Mouse (Mus musculus) c-Kit-positive CD71-negative TER-119-negative erythroid progenitor cells, embryonic 14.5 days (primary cell): ENCODE measurements at regions not wholly inside any gene's neighbourhood (a gene's known extent, or its start where the extent isn't known, plus 50 kb on each side); places are given as distances from the start of the nearest gene placed in this dataset.

ENCODE experiments used
- DNase-seq: peaks from one replicate; pipeline ENCODE4 v3.0.0-alpha.2; 2013; ENCODE audit warnings: low read depth

DNA sequence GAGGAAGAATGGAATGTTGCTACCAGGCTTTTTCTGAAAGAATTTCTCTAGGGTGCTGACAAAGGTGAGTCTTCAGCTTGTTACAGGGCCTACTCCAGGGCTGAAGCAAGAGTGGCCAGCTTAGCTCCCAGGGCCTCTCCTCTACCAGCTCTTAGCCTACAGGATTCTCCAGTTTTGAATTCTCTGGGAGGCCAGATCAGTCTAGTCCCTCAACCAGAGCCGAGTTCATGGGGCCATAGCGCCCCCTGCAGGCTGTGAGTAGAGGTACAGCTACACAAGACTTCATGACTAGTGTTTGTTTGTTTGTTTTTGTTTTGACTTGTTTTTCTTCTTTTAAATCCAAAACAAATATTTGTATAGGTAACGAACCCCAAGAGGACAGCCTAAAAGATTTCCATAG, 211.8 kb upstream of the Eef2kmt start:
- DNase-seq: peak; percentile 28

DNA sequence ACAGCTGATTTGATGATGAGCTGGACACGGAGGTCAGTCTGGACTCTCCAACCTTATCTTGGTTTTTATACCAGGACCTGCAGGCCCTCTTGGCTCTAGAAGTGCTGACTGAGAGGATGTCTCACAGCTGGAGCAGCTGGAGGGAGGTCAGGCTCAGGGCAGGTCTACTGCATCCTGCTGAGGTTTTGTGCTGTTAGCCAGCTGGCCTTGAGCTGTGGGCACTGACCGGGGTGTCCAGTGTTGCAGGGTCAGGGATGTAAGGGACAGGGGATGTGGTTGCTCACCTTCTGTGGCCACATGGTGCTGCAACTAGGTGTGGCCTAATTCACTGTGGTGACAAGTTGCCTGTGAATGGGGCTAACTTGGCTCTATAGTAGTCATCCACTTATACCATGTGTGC, 211.0 kb upstream of the Eef2kmt start:
- no peak for DNase-seq

DNA sequence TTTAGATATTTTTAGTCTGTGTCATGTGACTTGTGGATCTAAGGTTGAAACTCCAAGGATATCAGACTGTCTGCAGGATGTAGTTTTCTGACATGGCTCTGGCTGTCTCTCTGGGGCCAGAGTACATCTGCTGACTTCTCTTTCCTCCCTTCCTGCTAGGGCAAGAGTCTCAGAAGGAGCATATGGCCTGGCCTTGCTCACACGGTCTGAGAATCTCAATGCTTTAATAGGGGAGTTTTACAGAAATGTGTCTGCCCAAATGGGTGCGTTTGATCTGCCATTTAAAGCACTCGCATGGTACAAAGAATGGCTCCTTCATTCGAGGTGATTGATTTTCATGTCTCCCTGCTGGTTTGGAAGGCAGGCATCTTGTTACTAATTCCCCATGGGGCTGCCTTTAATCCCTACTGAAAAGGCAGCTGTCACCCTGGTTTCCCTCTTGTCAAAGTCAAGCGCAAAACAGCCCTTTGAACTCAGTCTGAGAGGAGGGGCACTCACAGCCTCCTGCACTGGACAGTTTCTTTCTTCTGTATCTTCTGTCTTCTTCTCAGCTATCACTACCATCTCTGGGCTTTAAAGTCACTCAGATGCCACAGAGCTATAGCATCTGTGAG, 199.7 kb upstream of the Eef2kmt start:
- DNase-seq: no peak

DNA sequence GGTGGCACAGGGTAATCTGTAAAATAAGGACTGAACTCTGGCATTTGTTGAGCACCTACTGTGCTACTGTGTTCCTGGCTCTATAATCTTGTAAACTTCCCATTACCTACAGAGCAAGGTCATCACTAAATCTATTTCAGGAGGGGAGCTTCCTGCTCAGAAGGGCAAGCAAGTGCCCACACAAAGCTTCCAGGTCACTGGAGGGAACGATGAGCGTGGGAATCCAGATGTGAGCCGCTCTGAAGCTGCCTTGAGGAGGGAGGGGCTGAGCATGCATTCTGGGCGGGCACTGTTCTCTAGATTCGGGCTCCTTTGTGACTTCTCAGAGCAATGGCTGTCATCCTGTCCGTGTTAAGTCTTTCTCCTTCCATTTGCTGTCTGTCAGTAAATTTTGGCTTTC, 198.5 kb upstream of the Eef2kmt start:
- no peak for DNase-seq

DNA sequence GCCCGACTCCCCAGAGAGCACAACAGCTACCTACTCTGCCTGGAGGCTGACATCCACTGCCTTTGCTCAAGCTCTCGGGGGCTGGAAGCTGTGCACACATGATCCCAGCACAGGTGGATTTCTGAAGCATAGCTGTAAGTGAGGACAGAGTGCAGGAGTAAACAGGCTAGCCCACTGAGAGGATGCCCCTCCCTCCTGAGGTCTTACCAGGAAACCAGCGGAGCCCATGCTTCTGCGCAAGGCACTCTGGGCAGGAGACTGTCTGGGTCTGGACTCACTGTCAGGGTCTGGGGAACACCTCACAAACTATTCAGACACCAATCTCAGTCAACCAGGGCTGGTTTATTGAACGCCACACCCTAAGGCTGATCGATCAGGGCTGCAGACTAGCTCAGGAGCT, 197.2 kb upstream of the Eef2kmt start:
- no peak for DNase-seq

DNA sequence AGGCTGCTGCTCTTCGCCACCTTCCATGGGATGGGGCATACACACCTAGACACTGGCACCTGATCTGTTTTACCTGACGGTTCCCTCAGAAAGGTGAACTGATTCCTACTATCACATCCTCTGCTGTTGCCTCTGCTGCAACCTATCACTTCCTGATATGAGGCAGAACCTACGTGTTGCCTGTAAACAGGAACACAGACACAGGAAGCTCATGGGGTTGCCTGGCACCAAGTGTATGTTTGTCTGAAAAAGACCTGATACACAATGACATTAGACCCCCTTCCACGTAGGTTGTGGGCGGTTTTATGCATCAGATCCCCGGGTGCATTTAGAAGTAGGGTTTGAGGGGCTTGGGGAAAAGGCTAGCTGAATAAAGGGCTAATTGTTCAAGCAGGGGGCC, 190.0 kb upstream of the Eef2kmt start:
- no peak for DNase-seq

DNA sequence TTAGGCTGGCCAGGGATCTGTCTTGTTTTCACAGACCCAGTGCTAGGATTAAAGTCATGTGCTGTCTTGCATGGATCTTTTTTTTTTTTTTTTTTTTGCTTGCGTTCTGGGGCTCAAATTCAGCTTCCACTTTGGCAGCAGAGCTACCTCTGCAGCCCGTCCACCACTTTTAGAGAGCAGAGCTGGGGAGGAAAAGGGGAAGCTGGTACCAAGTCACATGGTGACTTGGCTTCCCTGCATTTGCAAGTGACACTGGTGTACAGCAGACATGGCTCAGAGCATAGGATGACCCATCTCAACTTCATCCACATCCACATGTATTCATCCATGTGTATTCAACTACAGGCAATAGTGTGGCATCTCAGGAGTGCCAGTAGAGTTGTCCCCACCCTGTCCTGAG, 189.0 kb upstream of the Eef2kmt start:
- no peak for DNase-seq

DNA sequence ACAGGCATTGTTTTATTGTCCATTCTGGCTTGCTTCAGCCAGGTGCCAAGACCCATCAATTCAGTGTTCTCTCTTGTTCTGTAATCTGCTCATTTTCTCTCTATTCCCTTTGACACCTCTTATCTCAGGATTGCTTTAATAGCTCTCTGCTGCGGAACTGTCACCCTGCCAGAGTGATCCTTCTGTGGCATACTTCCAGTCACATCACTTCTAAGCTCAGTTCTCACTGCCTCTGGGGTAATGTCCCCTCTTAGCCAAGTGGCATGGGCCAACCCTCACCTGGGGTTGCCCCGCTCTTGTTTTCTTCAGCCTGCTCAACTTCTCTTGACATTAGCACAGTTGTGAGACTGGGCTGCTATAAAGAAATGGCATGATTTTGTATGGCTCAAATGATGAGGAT, 183.9 kb upstream of the Eef2kmt start:
- no peak for DNase-seq

DNA sequence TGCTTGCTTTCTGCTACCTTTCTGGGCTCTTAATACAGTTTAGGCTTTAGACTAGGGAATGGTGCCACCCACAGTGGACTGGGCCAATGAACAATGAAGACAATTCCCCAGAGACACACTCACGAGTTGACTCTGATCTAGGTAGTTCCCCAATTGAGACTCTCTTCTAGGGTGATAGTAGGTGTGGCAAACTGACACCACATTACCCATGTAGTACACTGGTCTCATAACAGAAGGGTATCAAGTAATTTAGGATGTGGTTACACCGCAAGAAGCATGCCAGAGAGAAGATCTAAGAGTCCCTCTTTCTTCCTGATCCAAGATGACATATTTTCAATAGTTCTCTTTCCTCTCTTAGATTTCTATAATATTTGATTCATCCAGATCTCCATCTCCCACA, 182.6 kb upstream of the Eef2kmt start:
- DNase-seq: no peak

DNA sequence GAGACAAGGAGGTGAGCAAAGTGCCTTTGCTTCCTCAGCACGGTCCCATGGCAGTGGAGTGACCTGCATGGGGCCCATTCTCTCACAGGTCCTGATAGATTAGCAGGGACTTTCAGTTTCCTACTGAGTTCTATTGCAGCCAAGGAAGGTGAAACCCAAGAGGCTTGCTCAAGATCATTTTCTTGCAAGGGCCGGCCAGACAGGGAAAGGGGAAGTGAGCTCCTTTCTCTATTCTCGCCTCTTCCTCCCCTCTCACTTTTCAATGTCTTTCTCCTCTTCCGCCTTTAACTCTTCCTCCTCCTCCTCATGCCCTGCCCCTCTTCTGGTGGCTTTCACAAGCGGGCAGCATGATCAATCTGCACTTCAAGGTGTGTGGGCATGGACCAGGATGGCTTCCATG, 175.9 kb upstream of the Eef2kmt start:
- peak; percentile 30 for DNase-seq

DNA sequence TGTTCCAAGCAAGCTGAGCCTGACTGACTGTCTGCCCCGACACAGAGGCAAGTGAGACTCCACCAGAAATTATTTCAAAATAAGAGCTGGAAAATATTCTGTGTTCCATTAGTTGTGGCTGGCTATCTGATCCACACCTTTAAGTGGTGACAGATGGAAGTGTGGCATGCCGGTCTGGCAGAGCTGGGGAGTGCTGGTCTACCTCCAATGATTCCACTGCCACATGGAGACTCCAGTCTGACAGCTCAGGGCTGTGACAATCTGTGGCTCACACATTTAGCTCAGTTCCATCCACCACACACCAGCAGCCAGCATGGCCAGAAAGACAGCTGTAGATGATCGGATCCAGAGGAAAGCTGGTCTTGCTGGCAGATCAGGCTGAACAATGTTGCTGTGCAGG, 175.3 kb upstream of the Eef2kmt start:
- no peak for DNase-seq

DNA sequence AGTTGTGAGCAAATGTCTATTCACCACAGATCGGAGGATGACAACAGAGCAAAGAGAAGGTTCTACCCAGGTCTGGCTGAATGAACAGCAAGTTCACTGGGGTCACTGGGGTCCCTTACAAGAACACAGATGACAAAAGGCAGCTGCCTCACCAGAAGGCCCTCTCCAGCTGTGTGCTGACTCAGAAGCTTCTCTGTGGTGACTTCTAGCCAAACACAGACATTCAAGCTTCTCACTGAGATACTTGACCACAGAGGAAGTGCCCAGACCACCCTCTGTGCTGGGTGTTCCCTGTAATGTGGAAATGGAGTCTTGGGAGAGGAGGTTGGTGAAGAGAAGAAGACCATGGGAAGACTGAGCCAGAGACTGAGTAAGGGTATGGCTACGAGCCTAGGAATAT, 173.7 kb upstream of the Eef2kmt start:
- DNase-seq: no peak

DNA sequence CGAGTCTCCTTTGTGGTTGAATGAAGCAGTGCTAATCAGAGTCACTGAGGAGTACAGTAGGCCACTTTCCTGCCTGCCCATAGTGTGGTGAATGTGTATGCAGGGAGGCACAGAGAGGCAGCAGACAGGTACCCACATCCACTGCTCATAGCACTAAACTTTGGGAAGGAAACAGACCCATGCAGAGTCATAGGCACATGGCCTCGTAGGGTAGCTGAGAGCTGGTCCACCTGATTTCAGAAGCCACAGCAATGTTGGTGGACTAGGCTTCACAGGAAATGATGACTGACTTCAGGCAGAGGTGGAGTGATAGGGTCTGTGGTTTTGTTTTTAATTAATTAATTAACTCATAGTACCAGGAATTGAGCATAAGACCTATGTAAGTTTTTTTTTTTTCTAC, 170.1 kb upstream of the Eef2kmt start:
- no peak for DNase-seq

DNA sequence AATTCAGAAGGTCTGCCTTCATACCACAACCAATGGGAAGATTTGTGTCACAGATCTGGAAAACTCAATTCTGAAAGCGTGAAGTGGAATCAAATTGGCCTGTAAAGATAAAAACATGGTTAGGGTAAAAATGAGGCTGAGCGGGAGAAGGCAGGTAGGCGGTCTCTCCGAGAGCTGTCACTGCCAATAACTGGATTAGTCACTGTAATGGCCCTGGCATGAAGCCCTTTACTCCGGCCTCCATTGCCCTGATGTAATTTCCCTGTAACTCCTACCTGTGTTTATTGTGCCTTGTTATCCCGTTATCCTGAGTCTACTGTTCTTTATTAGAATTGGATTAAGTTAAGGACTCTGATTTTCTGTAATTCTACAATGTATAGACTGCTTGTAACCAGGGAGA, 166.3 kb upstream of the Eef2kmt start:
- no peak for DNase-seq

DNA sequence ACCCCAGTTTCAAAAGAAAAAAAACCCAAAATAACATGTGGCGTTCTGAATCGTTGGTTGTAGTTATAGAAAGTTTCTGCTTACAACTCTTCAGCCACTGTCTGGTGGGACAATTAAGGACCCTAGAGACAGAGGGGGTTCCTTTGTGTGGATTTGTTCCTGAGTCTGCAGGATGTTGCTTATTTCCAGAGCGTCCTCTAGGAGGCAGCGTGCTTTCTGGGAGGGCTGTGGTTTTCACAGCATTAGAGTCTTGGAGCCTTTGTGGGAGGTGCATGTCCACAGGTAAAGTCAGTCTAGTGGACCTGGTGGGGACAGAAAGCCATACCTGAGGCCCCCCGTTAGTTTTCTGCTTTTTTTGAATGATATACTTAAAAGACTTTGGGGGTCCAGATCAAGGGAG, 165.8 kb upstream of the Eef2kmt start:
- DNase-seq: no peak

DNA sequence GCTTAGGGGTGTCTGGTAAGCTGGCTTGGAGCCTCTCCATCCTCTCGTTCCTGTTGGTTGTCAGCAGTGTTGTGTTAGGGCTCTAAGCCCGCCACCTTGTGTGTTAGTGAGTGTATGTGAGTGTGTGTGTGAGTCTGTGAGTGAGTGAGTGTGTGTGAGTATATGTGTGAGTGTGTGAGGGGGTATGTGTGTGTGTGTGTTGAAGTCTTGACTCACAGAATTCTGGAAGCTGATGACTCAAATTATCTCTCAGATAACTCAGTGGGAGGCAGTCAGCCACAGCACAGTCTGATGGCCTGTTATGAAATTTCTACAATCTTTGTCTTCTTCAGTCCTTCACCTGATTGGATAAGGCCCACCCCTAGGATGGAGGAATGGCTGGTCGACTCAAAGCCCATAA, 163.7 kb upstream of the Eef2kmt start:
- DNase-seq: no peak

DNA sequence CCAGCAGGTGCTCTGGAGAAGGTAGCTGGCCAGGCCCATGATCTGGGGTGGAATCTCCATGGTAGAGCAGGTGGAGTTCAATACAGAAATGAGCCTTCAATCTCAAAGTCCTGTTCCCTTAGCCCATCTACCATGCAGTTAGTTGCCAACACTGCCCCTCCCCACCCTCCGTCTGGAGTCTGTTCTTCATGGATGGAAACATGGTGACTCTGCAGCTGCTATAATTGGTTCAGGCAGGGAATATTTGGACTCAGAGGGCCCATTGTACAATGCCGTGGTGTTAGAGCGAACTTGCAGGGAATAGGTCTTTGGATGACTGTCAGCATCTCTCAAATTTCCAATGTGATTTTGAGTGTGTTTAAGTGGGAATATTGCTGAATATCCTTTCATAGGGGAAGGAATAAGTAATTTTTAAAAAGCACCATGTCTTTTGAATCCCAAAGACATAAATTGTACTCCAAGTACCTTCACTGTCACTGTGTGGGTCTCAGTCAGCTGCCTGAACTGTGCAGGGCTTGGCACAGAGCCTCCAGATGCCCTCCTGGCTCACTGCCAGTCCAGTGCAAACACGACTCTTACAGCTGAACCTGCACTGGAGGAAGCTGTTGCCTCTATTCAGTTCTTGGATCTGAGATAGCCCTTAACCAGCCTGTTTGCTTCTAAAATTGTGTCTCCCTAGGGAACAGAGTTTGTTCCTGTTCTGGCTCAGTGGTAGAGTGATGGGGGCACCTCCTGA, 162.8 kb upstream of the Eef2kmt start:
- DNase-seq: no peak

DNA sequence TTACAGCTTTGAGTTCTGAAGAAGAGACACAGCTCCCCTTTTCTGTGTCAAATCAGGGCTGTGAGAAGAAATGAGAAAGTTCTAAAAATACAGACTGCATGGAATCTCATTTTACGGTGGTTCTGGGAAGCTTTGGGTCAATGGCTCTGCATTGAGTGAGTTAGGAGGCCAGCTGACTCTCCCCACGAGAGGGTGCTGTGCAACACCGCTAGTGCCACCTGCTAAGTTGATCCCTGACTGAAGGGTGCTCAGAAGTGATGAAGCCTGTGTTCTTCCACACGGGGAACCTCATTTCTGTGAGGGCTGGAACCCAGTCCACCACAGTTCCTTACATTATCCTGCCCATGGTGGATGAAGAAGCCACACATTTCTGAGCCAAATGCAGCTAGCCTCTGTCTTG, 159.5 kb upstream of the Eef2kmt start:
- DNase-seq: no peak

DNA sequence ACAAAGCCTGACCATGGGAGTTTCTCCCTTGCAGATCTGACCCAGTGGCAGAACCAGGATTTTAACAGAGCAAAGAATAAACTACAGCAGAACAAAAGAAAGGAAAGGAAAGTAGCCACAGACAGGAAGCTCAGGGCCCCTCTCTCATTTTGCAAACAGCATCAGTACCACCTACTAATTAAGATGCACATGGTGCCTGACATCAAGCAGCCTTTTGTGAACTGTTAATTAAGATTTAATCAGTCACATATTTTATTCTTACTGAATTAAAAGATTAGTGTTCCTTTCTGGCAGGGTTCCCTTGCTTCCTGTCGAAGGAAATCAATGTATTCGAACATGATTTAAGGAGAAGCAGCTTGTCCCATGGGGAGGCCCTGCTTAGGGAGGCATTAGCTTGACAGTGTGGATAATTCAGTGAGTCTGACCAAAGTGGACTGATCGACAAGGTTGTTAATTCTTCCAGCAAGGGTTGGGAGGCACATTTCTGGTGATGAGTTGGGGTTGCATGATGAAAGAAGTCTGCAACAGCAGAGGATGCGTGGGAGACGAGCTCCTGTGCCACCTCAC, 156.1 kb upstream of the Eef2kmt start:
- no peak for DNase-seq

DNA sequence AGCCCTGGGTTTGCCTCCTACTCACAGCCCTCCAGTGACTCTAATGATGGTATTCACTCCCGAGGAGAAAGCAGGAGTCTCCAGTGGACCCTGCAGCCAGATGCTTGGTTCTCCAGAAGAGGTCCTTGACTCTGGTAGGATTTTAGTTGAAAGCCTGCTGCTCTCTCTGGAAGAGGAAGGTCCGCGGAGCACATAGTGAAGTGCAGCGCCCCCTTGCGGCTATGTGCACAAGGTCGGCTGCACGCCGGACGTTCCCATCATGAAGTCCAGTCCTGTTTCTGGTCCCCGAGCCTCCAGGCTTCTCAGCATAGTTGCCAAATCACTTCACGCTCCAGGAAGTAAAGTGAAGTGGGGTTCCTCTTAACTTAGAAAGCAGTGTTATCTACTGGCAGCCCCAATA, 150.9 kb upstream of the Eef2kmt start:
- peak; percentile 37 for DNase-seq

DNA sequence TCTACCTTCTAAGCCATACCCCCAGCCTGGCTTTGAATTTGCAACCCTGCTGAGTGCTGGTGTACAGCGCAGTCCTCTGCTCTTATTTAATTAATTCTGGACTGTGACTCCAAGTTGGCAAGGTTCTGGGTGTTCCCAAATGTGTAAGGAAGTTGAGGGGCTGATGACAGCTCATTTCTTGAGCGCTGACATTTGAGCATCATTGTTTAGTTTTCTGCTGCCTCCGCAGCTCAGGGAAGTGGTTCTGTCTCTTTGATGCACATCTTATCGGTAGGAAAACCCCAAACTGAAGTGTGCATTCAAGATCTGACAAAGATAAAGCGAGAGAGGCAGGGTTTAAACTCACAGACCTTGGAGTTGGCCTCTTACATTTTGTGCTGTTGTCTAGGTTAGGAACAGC, 137.6 kb upstream of the Eef2kmt start:
- DNase-seq: no peak

DNA sequence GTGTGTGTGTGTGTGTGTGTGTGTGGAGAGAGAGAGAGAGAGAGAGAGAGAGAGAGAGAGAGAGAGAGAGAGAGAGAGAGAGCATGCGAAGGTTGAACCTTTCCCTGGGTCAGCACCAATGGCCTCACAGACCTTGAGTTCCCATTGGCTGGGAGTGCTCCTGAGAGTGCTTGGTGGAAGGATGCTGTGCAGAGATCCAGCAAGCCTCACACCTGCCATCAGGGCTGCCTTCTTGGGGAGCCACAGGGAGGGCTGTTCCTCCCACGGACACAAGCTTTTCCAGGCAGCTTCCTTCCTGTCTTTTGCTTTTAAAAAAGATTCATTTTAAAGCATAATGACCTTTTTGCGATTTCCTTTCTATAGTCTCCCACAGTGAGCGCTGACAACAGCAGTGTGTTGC, 127.1 kb upstream of the Eef2kmt start:
- DNase-seq: no peak

DNA sequence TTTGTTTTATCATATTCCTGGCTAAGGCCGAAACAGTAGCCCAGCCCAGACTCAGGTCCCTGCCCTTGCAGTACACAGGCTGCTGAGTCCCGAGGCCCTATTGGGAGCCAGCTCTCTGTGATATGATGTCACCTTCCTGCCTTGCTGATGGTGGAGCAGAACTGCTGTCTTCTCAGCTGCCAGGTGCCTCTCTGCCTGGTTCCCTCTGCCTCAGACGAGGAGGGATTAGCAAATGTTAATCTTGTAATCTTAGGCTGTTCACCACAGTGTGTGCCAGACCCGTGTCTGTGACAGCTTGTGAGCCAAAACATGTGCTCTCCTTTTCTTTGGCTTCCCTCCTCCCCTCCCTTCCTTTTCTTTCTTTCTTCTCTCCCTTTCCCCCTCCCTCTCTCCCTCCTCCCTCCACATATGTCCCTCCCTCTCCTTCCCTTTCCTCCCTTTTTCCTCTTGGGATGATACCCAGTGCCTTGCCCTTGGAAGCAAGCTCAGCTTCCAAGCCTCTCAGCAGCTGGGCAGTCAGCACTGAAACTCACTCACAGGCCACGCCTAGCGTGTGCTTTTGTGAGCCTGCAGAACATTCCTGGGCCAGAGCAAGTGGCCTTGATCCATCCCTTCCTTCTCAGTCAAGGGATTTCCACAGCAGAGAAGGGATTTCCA, 126.6 kb upstream of the Eef2kmt start:
- DNase-seq: no peak
